Mouse (Mus musculus): ENCODE data around the gene Chrna1.

Gene Chrna1

GRCm38 (mm10) chr2:73521737-73522136 lies 58.4 kb downstream of the Chrna1 start:
- WGBS: 59% methylated on average over 5 of the region's 5 CpGs

GRCm38 (mm10) chr2:73518966-73519365 lies 61.2 kb downstream of the Chrna1 start:
- 83% methylated on average over 5 of the region's 5 CpGs for WGBS

GRCm38 (mm10) chr2:73518311-73518710 lies 61.8 kb downstream of the Chrna1 start:
- WGBS: 82% methylated on average over 2 of the region's 2 CpGs

- 88% methylated on average over 6 of the region's 6 CpGs for WGBS
These were observed 66.0 kb downstream of the Chrna1 start for GRCm38 (mm10) chr2:73514178-73514577.
